In the genomic region with DNA sequence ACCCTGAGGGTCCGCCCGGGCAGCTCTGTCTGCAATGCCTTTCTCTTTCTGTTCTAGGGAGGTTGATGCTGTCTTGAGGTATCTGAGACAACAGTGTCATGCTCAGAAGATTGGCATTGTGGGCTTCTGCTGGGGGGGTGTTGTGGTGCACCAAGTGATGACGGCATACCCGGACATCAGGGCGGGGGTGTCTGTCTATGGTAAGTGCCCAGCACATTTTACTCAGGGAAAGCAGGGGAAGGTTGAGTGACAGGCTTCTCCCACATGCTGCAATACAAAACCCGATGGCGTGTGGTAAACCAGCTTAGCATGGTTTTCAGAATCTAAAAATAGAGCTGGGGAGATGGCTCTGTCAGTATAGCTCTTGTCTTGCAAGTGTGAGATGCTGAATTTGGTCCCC, we compare ENCODE assay signal across 15 mouse cellular contexts. TPM values are rescaled to one million over a fixed set of nuclear protein-coding genes. Genes with fewer than 3 reads are reported as not detected.
DNase-seq lines count a peak whose midpoint lies in the region; ATAC-seq lines count a peak whose summit lies in the region.
"Had no signal": no experiment of that assay in that cellular context is flagged by ENCODE, and none has a peak within 500 bp of the region (broad histone marks: within the 10 kb centered on the region; RNA-seq: fewer than 3 reads in every experiment).

No protein-coding gene starts in this region.

- ATAC-seq in megakaryocyte progenitor cell, adult 5-6 weeks (replicated peaks; ENCODE audit: poor library complexity), result 0 out of 2 replicates have a peak, but pooled peaks have one; percentile 6
- no peak for ATAC-seq in CD4-positive, CD25-positive, alpha-beta regulatory T cell, adult 4 months
- ATAC-seq: hindbrain, postnatal 0 days had no signal

- peak; percentile 28 to 62 for DNase-seq in frontal cortex, postnatal 36 days (ENCODE audit: low spot score in 2 of 2)
- no peak for DNase-seq in frontal cortex, postnatal 14 days (ENCODE audit: low spot score in 2 of 2)
- DNase-seq in layer of hippocampus, adult 8-10 months (ENCODE audit: low spot score in 2 of 2), result peak; percentile 63 to 75
- no peak for DNase-seq in layer of hippocampus, adult 9-10 months (ENCODE audit: low spot score)
- DNase-seq in T-cell, adult 2 months (ENCODE audit: low spot score), result peak; percentile 29
- DNase-seq in cerebellum, adult 11 months, result no peak
- DNase-seq: adrenal gland, postnatal 14 days; cerebellum, adult 9-10 months; embryo, embryonic 11 days; kidney, adult 8-10 months; kidney, postnatal 36 days; liver, embryonic 13.5 days had no signal

RNA-seq across cellular contexts. Expression of a gene that starts 16.4 kb away (rescaled TPM):
- 100 to 1,000 TPM; 206 to 227 (median 219) TPM for total RNA-seq in layer of hippocampus, adult 8-10 months (2022)
- 536 and 576 TPM in 2 replicates for total RNA-seq in megakaryocyte progenitor cell, adult 5-6 weeks (2015)
- total RNA-seq in megakaryocyte progenitor cell, adult 5-6 weeks (2017), result 522 and 555 TPM in 2 replicates
- polyA plus RNA-seq in CD4-positive, CD25-positive, alpha-beta regulatory T cell, adult 4 months (2017; shearing (Covaris generic)), result 100 to 1,000 TPM; 419 to 459 TPM

RNA-seq across cellular contexts. Expression of a gene that starts 16.4 kb away (rescaled TPM):
- 10 to 100 TPM; 11.4 to 16.8 (median 11.5) TPM for total RNA-seq in layer of hippocampus, adult 8-10 months (2022)
- total RNA-seq in megakaryocyte progenitor cell, adult 5-6 weeks (2015), result 8.4 and 10.7 TPM in 2 replicates
- total RNA-seq in megakaryocyte progenitor cell, adult 5-6 weeks (2017), result 7.7 and 11.7 TPM in 2 replicates
- 10 to 100 TPM; 25.9 to 32.2 TPM for polyA plus RNA-seq in CD4-positive, CD25-positive, alpha-beta regulatory T cell, adult 4 months (2017; shearing (Covaris generic))

RNA-seq across cellular contexts. Expression of a gene that starts 20.0 kb away (rescaled TPM):
- total RNA-seq in layer of hippocampus, adult 8-10 months (2022), result 10 to 100 TPM; 17.4 to 21.0 (median 19.4) TPM
- not detected in 2 replicates for total RNA-seq in megakaryocyte progenitor cell, adult 5-6 weeks (2015)
- not detected in 2 replicates for total RNA-seq in megakaryocyte progenitor cell, adult 5-6 weeks (2017)
- polyA plus RNA-seq in CD4-positive, CD25-positive, alpha-beta regulatory T cell, adult 4 months (2017; shearing (Covaris generic)), result not detected

RNA-seq across cellular contexts. Expression of a gene that starts 54.4 kb away (rescaled TPM):
- total RNA-seq in layer of hippocampus, adult 8-10 months (2022), result 100 to 1,000 TPM; 177 to 194 (median 186) TPM
- 39.3 and 42.5 TPM in 2 replicates for total RNA-seq in megakaryocyte progenitor cell, adult 5-6 weeks (2015)
- 28.8 and 38.8 TPM in 2 replicates for total RNA-seq in megakaryocyte progenitor cell, adult 5-6 weeks (2017)
- polyA plus RNA-seq in CD4-positive, CD25-positive, alpha-beta regulatory T cell, adult 4 months (2017; shearing (Covaris generic)), result 10 to 100 TPM; 24.4 to 26.2 TPM

Comparison
In these comparisons a context has a peak if more than half of its experiments do, and no peak if none do; other contexts are left out.
1. DNase-seq: peak in frontal cortex, postnatal 36 days (2 of 2), layer of hippocampus, adult 8-10 months (2 of 2) and T-cell, adult 2 months (single experiment); none in frontal cortex, postnatal 14 days (0 of 2), layer of hippocampus, adult 9-10 months (single experiment) and cerebellum, adult 11 months (single experiment).
2. RNA of a gene that starts 20.0 kb away (total RNA-seq): 17.4 to 21.0 TPM in layer of hippocampus, adult 8-10 months; not detected in megakaryocyte progenitor cell, adult 5-6 weeks; every median in the first group is over 10 times any median in the second.